Mouse (Mus musculus) cerebellum, adult 11 months (tissue): ENCODE data around the gene Rpe.
"Not testable (repeated sequence)": the region's sequence is repeated elsewhere in the genome, so short reads cannot be mapped to it uniquely, and the experiment has no call there.

Source experiments
- DNase-seq: peaks from one replicate; pipeline ENCODE4 v3.0.0; 2022

Gene Rpe

GRCm38 (mm10) chr1:66700693-66701575 is at the start of gene Rpe:
Gene Rpe, plus strand, starts transcription at chr1:66700831.
- DNase-seq: peak; percentile 88

DNA sequence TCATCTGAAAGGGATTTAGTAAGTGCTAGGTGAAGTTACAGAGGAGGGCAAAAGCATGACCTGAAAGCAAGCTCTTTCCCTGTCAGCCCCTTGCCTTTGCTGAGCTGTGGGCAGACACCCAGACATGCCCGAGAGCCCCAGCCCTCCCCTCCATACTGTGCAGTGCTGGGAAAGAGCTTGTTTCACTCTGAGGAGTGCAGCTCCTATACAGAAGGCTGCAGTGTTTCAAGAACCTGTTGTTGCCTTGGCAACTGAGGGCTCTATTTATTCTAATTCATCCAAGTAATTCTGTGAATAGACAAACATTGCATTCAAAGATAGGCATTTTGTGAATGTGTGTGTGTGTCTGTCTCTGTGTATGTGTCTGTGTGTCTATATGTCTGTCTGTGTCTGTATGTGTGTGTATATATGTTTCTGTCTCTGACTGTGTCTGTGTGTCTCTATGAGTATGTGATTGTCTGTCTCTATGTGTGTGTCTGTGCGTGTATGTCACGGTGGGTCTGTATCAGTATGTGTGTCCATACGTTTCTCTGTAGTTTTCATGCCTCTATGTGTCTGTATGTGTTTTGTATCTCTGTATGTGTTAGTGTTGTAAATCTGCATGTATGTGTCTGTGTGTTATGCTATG is 45.4 kb upstream of the Rpe start:
- no peak for DNase-seq

DNA sequence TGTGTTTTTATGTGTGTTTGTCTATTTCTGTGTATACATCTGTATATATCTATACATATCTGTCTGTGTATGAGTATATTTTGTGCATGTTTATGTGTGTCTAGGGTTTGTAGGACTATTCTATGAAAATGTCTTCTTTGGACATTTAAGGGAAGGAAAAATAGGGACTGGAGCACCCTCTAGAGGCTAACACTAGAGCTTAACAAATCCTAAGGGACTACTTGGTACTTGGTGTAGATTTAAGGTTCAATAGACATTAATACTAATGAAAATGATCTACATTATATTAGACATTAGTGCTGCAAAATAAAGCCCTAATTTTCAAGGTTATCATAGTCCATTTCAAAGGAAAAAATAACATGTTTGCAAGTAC is 44.9 kb upstream of the Rpe start:
- DNase-seq: no peak

DNA sequence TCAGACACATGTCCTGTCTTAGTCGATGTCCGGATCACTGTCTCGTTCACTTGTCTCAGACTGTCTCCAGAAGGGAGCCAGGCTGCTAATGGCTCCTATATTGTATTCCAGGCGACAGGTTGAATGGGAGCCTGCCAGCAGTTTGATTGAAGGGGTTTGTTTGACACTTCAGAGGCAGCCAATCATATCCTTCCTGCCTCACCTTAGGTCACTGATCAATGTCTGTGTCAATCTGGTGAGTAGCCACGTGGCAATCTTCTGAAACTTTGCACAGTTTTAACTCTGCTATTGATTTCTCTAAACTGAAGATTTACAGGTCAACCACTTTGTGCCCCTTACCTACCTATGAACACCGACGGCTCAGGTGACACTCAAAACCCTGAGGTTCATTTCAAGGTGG is 29.2 kb upstream of the Rpe start:
- no peak for DNase-seq

DNA sequence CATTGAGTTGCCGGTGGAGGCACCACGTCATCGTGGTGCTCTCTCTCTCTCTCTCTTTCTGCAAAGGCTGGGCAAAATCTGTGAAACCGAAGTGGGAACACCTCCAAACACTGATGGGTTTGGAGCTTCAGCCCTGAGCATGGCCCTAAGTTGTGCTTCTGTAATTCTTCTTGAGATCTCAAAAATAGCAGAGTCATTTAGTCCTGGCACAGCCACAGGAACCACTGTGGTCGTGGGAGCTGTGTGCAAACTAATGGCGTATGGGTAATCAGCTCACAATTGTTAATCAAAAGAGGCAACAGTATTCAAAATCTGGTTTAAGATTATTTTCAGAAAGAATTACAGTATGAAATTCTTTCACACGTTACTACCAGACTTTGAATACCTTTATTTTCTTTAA is 27.8 kb upstream of the Rpe start:
- no peak for DNase-seq

DNA sequence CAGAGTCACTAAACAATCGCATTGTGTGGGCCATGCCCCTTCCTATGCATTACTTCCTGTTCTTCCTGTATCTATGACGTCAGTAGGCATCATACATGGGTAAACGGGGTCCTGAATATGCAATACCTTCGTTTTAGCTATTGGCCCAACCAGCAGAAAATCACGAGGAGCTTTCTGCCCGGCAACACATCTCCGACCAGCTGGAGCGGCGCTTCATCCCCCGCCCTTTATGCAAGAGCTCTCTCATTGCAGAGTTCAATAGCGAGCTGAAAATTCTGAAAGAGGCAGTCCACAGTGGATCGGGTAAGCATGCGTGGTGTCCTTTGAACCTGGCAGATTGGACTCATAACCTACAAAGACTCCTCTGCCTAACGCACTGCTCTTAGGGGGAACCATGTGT is 22.7 kb upstream of the Rpe start:
- no peak for DNase-seq

- no peak for DNase-seq
These were observed 22.0 kb upstream of the Rpe start for GRCm38 (mm10) chr1:66678662-66679061.

- no peak for DNase-seq
These were observed 17.7 kb upstream of the Rpe start for GRCm38 (mm10) chr1:66682974-66683373.

DNA sequence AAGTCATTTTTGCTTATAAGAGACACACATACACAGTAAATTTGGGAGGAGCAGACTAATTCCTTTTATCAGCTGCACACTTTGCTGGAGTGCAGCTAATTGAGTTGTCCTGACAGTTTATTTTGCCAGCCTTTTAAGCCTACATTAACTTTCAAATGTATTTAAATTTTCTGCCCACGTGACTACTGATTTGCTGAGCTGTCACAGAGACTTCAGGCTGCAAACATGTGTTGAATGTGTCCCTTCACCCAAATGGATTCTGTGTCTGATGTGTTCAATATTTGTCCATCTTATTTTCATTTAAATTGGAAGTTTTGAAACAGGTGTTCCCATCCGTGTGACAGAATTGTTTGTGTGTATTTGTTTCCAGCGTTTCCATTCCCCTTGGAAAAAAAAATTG is 8.9 kb upstream of the Rpe start:
- no peak for DNase-seq

DNA sequence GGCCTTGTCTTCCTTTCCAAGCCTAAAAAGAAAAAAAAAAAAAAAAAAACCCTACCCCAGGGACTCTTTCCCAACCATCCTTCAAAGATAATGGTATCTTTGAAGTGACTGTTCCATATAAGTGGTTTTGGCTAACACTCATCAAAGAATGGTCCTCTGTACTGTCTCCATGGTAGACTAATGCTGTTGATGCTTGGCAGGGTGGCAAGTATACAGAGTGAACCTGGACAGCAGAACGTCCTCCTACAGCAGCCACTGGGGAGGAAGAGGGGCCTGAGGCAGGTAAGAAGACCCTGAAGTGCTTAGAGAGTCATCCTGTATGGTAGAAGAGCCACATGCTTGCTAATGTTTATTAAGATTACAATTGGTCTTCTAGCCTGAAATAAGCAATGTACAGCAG is 8.3 kb upstream of the Rpe start:
- no peak for DNase-seq

- no peak for DNase-seq
These were observed 7.7 kb upstream of the Rpe start for GRCm38 (mm10) chr1:66692780-66693392.

GRCm38 (mm10) chr1:66694266-66694665 is 6.4 kb upstream of the Rpe start:
- DNase-seq: no peak

DNA sequence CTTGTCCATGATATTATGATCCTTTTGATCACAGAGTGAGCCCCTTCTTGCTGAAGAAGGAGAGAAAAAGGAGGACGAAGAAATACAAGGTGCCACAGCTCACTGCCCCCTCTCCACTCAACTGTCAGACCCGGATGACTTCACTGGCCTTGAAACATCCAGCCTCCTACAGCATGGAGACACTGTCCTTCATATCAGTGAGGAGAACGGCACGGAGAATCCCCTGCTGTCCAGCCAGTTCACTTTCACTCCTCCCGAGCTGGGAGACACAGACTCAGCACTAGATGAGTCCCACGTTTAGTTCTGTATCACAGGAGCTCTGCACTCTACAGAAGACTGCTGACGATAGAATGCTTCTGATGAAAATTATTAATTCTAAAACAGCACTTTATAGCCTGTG is 5.3 kb upstream of the Rpe start:
- DNase-seq: no peak

DNA sequence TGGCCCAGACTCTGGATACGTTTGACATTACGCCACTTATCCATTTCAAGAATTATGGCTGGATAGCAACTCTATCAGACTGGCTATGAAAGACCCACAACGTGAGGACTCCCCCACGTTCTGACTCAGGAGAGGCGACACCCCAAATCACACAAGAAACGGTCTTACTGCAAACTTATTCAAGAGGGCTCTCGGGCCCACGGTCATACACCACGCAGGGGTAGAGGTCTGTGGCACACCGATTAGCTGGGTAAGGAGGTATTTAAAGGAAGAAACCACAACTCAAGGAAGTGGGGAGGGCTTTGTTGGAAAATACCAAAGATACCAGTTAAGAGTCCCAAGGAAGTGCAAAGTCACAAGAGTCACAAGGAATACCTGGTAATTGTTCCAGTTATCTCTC is 1.0 kb upstream of the Rpe start:
- DNase-seq: not testable (repeated sequence)

DNA sequence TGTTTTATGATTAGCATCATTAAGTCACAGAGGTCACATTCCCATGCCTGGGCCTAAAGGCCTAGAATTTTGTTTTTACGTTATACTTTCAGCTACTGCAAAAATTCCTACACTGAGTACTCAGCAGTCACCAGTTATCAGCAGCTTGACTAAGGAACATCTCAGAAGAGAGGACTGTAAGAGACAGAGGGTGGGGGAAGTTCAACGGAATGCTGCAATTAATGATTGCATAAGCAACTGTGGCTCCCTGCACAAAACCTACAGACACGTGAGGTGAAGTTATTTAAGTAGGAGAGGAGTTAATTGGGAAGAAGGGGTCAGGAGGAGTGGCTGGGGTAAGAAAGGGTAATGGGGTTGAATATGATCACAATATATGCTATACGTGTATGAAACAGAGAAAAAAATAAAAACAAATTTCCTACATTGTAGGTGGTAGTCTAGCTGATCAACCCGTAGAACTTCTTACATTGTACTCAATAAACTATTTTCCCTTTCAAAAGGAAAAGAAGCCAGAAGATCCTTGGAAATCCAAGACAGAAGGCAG is 410 bp upstream of the Rpe start:
- DNase-seq: no peak

DNA sequence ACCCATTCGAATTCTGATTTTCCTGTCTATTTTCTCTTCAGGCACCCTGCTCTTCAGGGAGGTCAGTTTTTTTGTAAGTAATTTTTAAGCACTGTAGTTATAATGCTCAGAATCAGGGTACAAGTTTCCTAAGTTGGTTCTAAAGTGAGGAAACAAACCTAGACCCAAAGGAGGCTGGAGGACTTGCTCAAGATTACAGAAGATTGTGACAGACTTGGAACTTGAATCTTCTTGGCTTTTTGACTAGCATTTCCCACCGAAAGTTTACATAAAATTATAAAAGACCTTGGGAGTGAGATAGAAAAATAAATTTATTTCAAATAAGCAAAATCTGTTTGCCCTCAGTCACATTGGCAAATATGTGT is 927 bp downstream of the Rpe start:
- no peak for DNase-seq

DNA sequence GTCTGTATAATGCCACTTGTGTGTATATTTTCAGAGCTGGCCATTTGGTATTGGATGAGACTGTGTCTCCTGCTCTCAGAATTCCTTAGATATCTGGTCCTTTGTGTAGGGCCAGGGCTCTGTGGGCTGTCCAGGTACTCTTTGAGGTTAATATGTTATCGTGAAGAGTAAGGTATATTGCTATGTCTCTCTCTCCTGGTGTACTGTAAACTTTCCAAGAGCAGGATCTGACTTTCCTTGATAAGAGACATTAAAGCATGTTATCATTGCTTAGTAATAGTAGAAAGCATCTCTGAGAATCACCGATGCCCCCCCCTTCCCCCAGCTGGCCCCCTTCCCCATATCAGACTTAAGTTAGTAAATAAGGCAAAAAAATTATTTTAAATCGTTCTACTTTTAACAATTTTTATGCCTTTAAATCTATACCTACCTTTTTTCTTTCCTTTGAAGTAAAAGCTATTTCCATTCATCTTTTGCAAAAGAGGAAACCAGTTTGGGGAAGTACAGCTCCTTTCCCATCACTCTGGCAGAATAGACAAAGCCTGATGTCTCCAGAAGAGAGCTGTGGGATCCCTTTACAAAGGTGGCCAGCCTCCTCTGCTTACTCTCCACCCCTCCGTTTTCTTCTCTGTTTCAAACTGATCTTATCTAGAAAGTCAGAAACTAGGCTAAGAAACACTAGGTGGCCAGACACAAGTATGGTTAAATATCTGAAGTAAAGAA is 2.2 kb downstream of the Rpe start:
- DNase-seq: no peak

GRCm38 (mm10) chr1:66704523-66704922 is 3.9 kb downstream of the Rpe start:
- DNase-seq: no peak

DNA sequence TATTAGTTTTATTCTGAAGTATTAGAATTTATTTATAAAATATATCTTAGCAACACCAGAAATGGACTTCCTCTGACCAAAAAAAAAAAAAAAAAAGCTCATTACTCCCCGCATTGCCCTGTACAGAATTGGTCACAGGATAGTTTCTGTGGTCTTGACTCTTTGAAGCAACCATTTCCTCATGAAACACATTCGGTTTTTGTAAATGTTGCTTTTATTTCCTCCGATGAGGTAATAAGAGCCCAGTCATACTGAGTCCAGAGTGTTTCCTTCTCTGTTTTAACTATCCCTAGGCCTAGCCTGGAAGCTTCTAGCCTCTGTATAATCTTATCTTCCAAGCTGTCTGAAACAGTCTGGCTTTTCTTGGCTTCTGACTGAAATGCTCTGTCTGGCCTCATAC is 12.2 kb downstream of the Rpe start:
- DNase-seq: no peak

DNA sequence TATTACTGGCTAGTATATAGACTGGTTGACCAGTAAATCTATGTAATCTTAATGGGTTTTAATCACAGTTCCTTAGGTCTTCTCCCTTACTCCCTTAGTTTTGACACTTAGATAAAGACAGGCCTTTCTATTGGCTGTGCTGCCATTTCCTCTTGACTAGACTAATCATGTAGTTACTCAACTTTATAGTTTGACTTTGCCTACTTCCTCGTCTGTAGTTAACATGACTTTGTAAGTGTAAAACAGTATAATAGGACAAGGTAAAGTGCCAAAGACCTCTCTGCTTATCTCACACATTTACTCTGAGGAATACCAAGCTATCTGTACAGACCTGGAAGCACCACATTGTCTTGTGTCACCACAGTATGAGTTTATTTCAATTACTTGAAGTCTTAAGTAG is 29.9 kb downstream of the Rpe start:
- DNase-seq: no peak

DNA sequence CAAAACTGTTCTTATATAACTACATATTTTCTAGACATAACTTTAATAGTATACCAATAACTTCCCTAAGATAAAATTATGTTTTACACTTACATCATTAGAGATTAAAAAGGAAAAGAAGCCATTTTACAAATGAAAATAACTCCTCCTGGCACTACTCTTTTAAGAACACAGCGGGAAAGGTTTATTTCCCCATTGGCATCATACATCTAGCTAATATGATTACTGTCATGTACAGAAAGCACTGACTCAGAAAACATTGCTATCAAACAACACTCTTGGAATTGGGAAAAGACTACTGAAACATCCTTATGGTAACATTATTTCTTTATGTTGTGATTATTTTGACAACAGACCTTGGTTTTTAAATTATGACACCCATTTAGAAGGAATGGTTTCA is 68.1 kb downstream of the Rpe start:
- no peak for DNase-seq
